Mouse (Mus musculus) cortical plate, adult 2 months (tissue): ENCODE measurements around the gene S100pbp.

Experiments used
- CTCF ChIP-seq: fragments of 200-500 bp; IDR thresholded peaks from 2 replicates; pipeline ENCODE4 v1.5.1; 2011; ENCODE audit warnings: mild to moderate bottlenecking, control low read depth, low read length; ENCODE audit not compliant: insufficient read depth; ENCODE audit errors: extremely low read depth
- POLR2A ChIP-seq: fragments of 200-500 bp; IDR thresholded peaks from 2 replicates; pipeline ENCODE4 v1.6.1; 2011; ENCODE audit warnings: mild to moderate bottlenecking, low read length, control low read depth; ENCODE audit not compliant: insufficient read depth; ENCODE audit errors: extremely low read depth

DNA sequence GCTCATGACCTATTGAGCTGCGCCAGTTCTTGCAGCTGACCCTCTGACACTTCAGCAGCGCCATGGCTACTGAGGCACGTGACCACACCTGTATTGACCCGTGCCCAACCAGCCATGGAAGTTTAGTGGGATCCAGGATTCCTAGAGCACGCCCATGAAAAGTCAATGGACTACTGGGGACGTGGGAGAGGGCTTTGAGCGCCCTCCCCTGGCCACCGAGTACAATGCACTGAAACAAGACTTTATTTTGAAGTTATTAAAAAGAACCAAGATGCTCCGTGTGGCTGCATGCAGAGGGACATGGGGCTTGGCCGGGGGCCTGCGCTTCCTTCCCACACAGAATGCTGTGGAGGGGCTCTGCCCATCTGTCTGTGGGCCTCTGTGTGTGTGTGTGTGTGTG lies 78.2 kb downstream of the S100pbp start:
- TF ChIP-seq POLR2A = peak; percentile 18; the same call in 1 of the 2 replicates
- peak; percentile 42; the same call in 1 of the 2 replicates for TF ChIP-seq CTCF
